Mouse (Mus musculus): Measurements from ENCODE around the gene Ccdc146. TPM values are rescaled to one million over a fixed set of nuclear protein-coding genes. Genes with fewer than 3 reads are reported as not detected.

Gene Ccdc146
- polyA plus RNA-seq, 1 experiment, result not detected

- no peak overlapping the region for H3K27ac ChIP-seq (ENCODE audit: insufficient read depth, low read depth, low read length)
- TF ChIP-seq POLR2A (IDR thresholded peaks at IDR 0.05; ENCODE audit: low read depth, low read length), result no peak
- no peaks in the 10 kb centered on the region for H3K27me3 ChIP-seq (replicated peaks; ENCODE audit: control insufficient read depth, insufficient read depth, low read length)
- 87% methylated on average over 4 of the region's 4 CpGs for WGBS
- H3K4me1 ChIP-seq (ENCODE audit: control insufficient read depth, insufficient read depth, low read length), result no peaks in the 10 kb centered on the region
- H3K36me3 ChIP-seq (ENCODE audit: control insufficient read depth, insufficient read depth, low read length), result no peaks in the 10 kb centered on the region
- DNase-seq, result no peak
- no peak overlapping the region for H3K4me3 ChIP-seq (ENCODE audit: insufficient read depth, low read depth, low read length)
Observed at GRCm38 (mm10) chr5:21376935-21377334, 47.5 kb downstream of the Ccdc146 start.

- no peak for DNase-seq
- no peaks in the 10 kb centered on the region for H3K27me3 ChIP-seq (replicated peaks; ENCODE audit: control insufficient read depth, insufficient read depth, low read length)
- H3K4me1 ChIP-seq (ENCODE audit: control insufficient read depth, insufficient read depth, low read length), result no peaks in the 10 kb centered on the region
- H3K27ac ChIP-seq (ENCODE audit: insufficient read depth, low read depth, low read length), result no peak overlapping the region
- TF ChIP-seq POLR2A (IDR thresholded peaks at IDR 0.05; ENCODE audit: low read depth, low read length), result no peak
- no peak for TF ChIP-seq CTCF (conservative IDR thresholded peaks at IDR 0.05; ENCODE audit: insufficient read depth, insufficient read length, low read depth, low read length)
- 32% methylated on average over 7 of the region's 7 CpGs for WGBS
- H3K36me3 ChIP-seq (ENCODE audit: control insufficient read depth, insufficient read depth, low read length), result no peaks in the 10 kb centered on the region
- peak overlapping the region; percentile 43 for H3K4me3 ChIP-seq (ENCODE audit: insufficient read depth, low read depth, low read length)
Observed at GRCm38 (mm10) chr5:21373180-21373518, 51.3 kb downstream of the Ccdc146 start.

GRCm38 (mm10) chr5:21372493-21373179 lies 51.8 kb downstream of the Ccdc146 start, which contains the start of gene Fgl2:
Gene Fgl2, plus strand, starts transcription at chr5:21372642.
- 5% methylated on average over 31 of the region's 31 CpGs for WGBS
- Histone ChIP-seq H3K4me3 (ENCODE audit: insufficient read depth, low read depth, low read length) (peak within 1 kb of the TSS; percentile 43), H3K4me1 (ENCODE audit: control insufficient read depth, insufficient read depth, low read length) (no peaks in the 10 kb centered on the region), H3K27me3 (replicated peaks; ENCODE audit: control insufficient read depth, insufficient read depth, low read length) (no peaks in the 10 kb centered on the region), H3K36me3 (ENCODE audit: control insufficient read depth, insufficient read depth, low read length) (no peaks in the 10 kb centered on the region), H3K27ac (ENCODE audit: insufficient read depth, low read depth, low read length) (no peak within 1 kb of the TSS)
- DNase-seq, result peak; percentile 52
- TF ChIP-seq CTCF (conservative IDR thresholded peaks at IDR 0.05; ENCODE audit: insufficient read depth, insufficient read length, low read depth, low read length), result no peak
- TF ChIP-seq POLR2A (IDR thresholded peaks at IDR 0.05; ENCODE audit: low read depth, low read length), result no peak

- no peaks in the 10 kb centered on the region for H3K27me3 ChIP-seq (replicated peaks; ENCODE audit: control insufficient read depth, insufficient read depth, low read length)
- no peak overlapping the region for H3K27ac ChIP-seq (ENCODE audit: insufficient read depth, low read depth, low read length)
- no peaks in the 10 kb centered on the region for H3K4me1 ChIP-seq (ENCODE audit: control insufficient read depth, insufficient read depth, low read length)
- TF ChIP-seq CTCF (conservative IDR thresholded peaks at IDR 0.05; ENCODE audit: insufficient read depth, insufficient read length, low read depth, low read length) (no peak), POLR2A (IDR thresholded peaks at IDR 0.05; ENCODE audit: low read depth, low read length) (no peak)
- no peaks in the 10 kb centered on the region for H3K36me3 ChIP-seq (ENCODE audit: control insufficient read depth, insufficient read depth, low read length)
- WGBS, result 60% methylated on average over 5 of the region's 5 CpGs
- no peak for DNase-seq
- H3K4me3 ChIP-seq (ENCODE audit: insufficient read depth, low read depth, low read length), result no peak overlapping the region
Observed at GRCm38 (mm10) chr5:21371920-21372319, 52.6 kb downstream of the Ccdc146 start.

- Histone ChIP-seq H3K4me1 (ENCODE audit: control insufficient read depth, insufficient read depth, low read length) (no peaks in the 10 kb centered on the region), H3K27me3 (replicated peaks; ENCODE audit: control insufficient read depth, insufficient read depth, low read length) (no peaks in the 10 kb centered on the region), H3K27ac (ENCODE audit: insufficient read depth, low read depth, low read length) (no peak overlapping the region), H3K36me3 (ENCODE audit: control insufficient read depth, insufficient read depth, low read length) (no peaks in the 10 kb centered on the region), H3K4me3 (ENCODE audit: insufficient read depth, low read depth, low read length) (no peak overlapping the region)
- TF ChIP-seq CTCF (conservative IDR thresholded peaks at IDR 0.05; ENCODE audit: insufficient read depth, insufficient read length, low read depth, low read length) (no peak), POLR2A (IDR thresholded peaks at IDR 0.05; ENCODE audit: low read depth, low read length) (no peak)
- DNase-seq, result no peak
- 87% methylated on average over 5 of the region's 5 CpGs for WGBS
Observed at GRCm38 (mm10) chr5:21370218-21370947, 54.1 kb downstream of the Ccdc146 start.

- H3K36me3 ChIP-seq (ENCODE audit: control insufficient read depth, insufficient read depth, low read length), result no peaks in the 10 kb centered on the region
- no peak for DNase-seq
- TF ChIP-seq POLR2A (IDR thresholded peaks at IDR 0.05; ENCODE audit: low read depth, low read length) (no peak), CTCF (conservative IDR thresholded peaks at IDR 0.05; ENCODE audit: insufficient read depth, insufficient read length, low read depth, low read length) (no peak)
- WGBS, result 62% methylated on average over 2 of the region's 2 CpGs
- H3K4me1 ChIP-seq (ENCODE audit: control insufficient read depth, insufficient read depth, low read length), result no peaks in the 10 kb centered on the region
- H3K4me3 ChIP-seq (ENCODE audit: insufficient read depth, low read depth, low read length), result no peak overlapping the region
- no peaks in the 10 kb centered on the region for H3K27me3 ChIP-seq (replicated peaks; ENCODE audit: control insufficient read depth, insufficient read depth, low read length)
- no peak overlapping the region for H3K27ac ChIP-seq (ENCODE audit: insufficient read depth, low read depth, low read length)
Observed at GRCm38 (mm10) chr5:21367514-21367913, 57.0 kb downstream of the Ccdc146 start.

GRCm38 (mm10) chr5:21366338-21367053 lies 58.0 kb downstream of the Ccdc146 start:
- Histone ChIP-seq H3K36me3 (ENCODE audit: control insufficient read depth, insufficient read depth, low read length) (no peaks in the 10 kb centered on the region), H3K4me1 (ENCODE audit: control insufficient read depth, insufficient read depth, low read length) (no peaks in the 10 kb centered on the region), H3K4me3 (ENCODE audit: insufficient read depth, low read depth, low read length) (no peak overlapping the region), H3K27me3 (replicated peaks; ENCODE audit: control insufficient read depth, insufficient read depth, low read length) (no peaks in the 10 kb centered on the region), H3K27ac (ENCODE audit: insufficient read depth, low read depth, low read length) (no peak overlapping the region)
- no peak for DNase-seq
- 70% methylated on average over 4 of the region's 4 CpGs for WGBS
- no peak for TF ChIP-seq CTCF (conservative IDR thresholded peaks at IDR 0.05; ENCODE audit: insufficient read depth, insufficient read length, low read depth, low read length)
- no peak for TF ChIP-seq POLR2A (IDR thresholded peaks at IDR 0.05; ENCODE audit: low read depth, low read length)

Measured in kidney, adult 2 months (tissue).